Mouse (Mus musculus): Measurements from ENCODE around the gene Tenm2. TPM values are rescaled to one million over a fixed set of nuclear protein-coding genes. Genes with fewer than 3 reads are reported as not detected.

Gene Tenm2
- total and polyA plus RNA-seq, 3 experiments: not detected

DNA sequence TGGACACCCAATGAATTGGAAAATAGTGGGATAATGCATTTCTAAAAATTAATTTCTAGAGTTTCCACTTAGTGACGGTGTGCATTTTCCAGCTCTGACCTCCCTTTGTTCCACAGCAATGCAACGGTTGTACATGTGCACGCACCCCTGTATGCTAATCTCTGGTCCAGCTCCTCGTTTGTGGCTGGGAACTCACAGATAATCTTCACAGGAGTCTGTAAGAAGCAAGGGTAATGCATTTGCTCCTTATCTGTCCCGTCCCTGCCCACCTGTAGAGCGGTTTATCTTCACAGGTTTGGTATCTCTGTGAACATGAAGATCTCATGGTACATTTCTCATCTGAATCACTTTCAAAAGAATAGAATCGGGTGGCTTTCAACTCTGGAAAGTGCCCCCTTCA, 955.2 kb downstream of the Tenm2 start:
- no peak overlapping the region for H3K9ac ChIP-seq (ENCODE audit: control insufficient read depth, low read depth, low read length, poor library complexity, severe bottlenecking)
- H3K4me1 ChIP-seq (ENCODE audit: control insufficient read depth in 1 of 2, insufficient read depth in 2 of 2, low read length in 2 of 2): peaks cover 16 to 17% of the 10 kb centered on the region in 2 experiments
- peak overlapping the region in 1 of 2 experiments; percentile 40; a peak in 2 of 4 replicates for H3K4me3 ChIP-seq (ENCODE audit: control insufficient read depth in 1 of 2, insufficient read depth in 1 of 2, low read depth in 2 of 2, low read length in 2 of 2)
- H3K9me3 ChIP-seq (replicated peaks; ENCODE audit: insufficient read depth, low read length): no peaks in the 10 kb centered on the region
- TF ChIP-seq CHD2 (IDR thresholded peaks at IDR 0.05; ENCODE audit: low read length) (peak; percentile 26; the same call in 1 of the 2 replicates), TAL1 (IDR thresholded peaks at IDR 0.05; ENCODE audit: low read length) (peak; percentile 64), MEF2A (IDR thresholded peaks at IDR 0.05; ENCODE audit: extremely low read depth, insufficient replicate concordance, low read depth, low read length, poor library complexity, severe bottlenecking) (no peak), NELFE (IDR thresholded peaks at IDR 0.05; ENCODE audit: low read depth, low read length) (no peak), BHLHE40 (IDR thresholded peaks at IDR 0.05; ENCODE audit: borderline replicate concordance, low read depth, low read length) (peak; percentile 73), ZKSCAN1 (IDR thresholded peaks at IDR 0.05; ENCODE audit: low read depth, low read length) (no peak), KAT2A (conservative IDR thresholded peaks at IDR 0.05; ENCODE audit: low read depth, low read length) (0 out of 2 replicates have a peak, but pooled peaks have one; percentile 32), ELF1 (IDR thresholded peaks at IDR 0.05; ENCODE audit: low read depth, low read length) (no peak), MAFK (IDR thresholded peaks at IDR 0.05; ENCODE audit: borderline replicate concordance, low read depth, low read length) (no peak), RCOR1 (IDR thresholded peaks at IDR 0.05; ENCODE audit: low read depth, low read length) (peak; percentile 90), POLR2AphosphoS2 (IDR thresholded peaks at IDR 0.05; ENCODE audit: low read length) (peak; percentile 64; the same call in 1 of the 2 replicates), UBTF (IDR thresholded peaks at IDR 0.05; ENCODE audit: borderline replicate concordance, insufficient read depth, low read depth, low read length) (no peak), GABPA (IDR thresholded peaks at IDR 0.05; ENCODE audit: low read depth, low read length) (no peak), ZMIZ1 (IDR thresholded peaks at IDR 0.05; ENCODE audit: low read depth, low read length) (no peak), SIN3A (IDR thresholded peaks at IDR 0.05; ENCODE audit: low read length) (peak; percentile 65), MXI1 (IDR thresholded peaks at IDR 0.05; ENCODE audit: low read depth, low read length) (peak; percentile 61), EP300 (IDR thresholded peaks at IDR 0.05; ENCODE audit: low read depth in 1 of 2, low read length in 2 of 2) (peak; percentile 98 to 99), MYB (IDR thresholded peaks at IDR 0.05; ENCODE audit: low read depth, low read length) (peak; percentile 91), USF1 (IDR thresholded peaks at IDR 0.05; ENCODE audit: low read depth, low read length) (no peak; the same call in 1 of the 2 replicates), TCF12 (IDR thresholded peaks at IDR 0.05; ENCODE audit: low read depth, low read length) (peak; percentile 99), ZNF384 (IDR thresholded peaks at IDR 0.05; ENCODE audit: low read depth, low read length) (no peak), RAD21 (IDR thresholded peaks at IDR 0.05; ENCODE audit: low read depth, low read length) (no peak), POLR2A (IDR thresholded peaks at IDR 0.05; ENCODE audit: control insufficient read depth in 1 of 2, insufficient read depth in 1 of 2, low read depth in 1 of 2, low read length in 2 of 2, poor library complexity in 1 of 2) (no peak), MAZ (IDR thresholded peaks at IDR 0.05; ENCODE audit: low read depth, low read length) (no peak; the same call in 1 of the 2 replicates), ETS1 (IDR thresholded peaks at IDR 0.05; ENCODE audit: low read depth, low read length) (peak; percentile 92), MYC (IDR thresholded peaks at IDR 0.05; ENCODE audit: low read depth, low read length) (peak; percentile 65), TBP (IDR thresholded peaks at IDR 0.05; ENCODE audit: low read depth, low read length) (no peak), HCFC1 (IDR thresholded peaks at IDR 0.05; ENCODE audit: low read depth, low read length) (no peak), GATA1 (IDR thresholded peaks at IDR 0.05; ENCODE audit: low read depth, low read length) (peak; percentile 99)
- no peaks in the 10 kb centered on the region for H3K27me3 ChIP-seq (ENCODE audit: control insufficient read depth in 1 of 2, insufficient read depth in 2 of 2, low read length in 2 of 2)
- DNase-seq (ENCODE audit: low read depth, low spot score): peak; percentile 83
- H3K36me3 ChIP-seq (ENCODE audit: control insufficient read depth in 1 of 2, insufficient read depth in 2 of 2, low read length in 2 of 2): peaks cover 0 to 12% of the 10 kb centered on the region in 2 experiments; a peak in 2 of 4 replicates
- peak overlapping the region; percentile 74 for H3K27ac ChIP-seq (ENCODE audit: control insufficient read depth, low read depth, low read length)
- H3K79me2 ChIP-seq (ENCODE audit: control insufficient read depth, insufficient read depth, low read length, poor library complexity): no peaks in the 10 kb centered on the region

Data from MEL (cell line).